Mouse (Mus musculus): ENCODE results near the gene Gbp3. TPM values are rescaled to one million over a fixed set of nuclear protein-coding genes. Genes with fewer than 3 reads are reported as not detected.

Gene Gbp3
- polyA plus RNA-seq, 1 experiment from 2014 or later = 1.4 TPM

- Histone ChIP-seq H3K27ac (replicated peaks) (no peak overlapping the region), H3K36me3 (no peaks in the 10 kb centered on the region), H3K9ac (no peak overlapping the region), H3K9me3 (no peaks in the 10 kb centered on the region), H3K4me3 (no peak overlapping the region), H3K27me3 (no peaks in the 10 kb centered on the region), H3K4me1 (replicated peaks) (no peaks in the 10 kb centered on the region), H3K4me2 (no peak overlapping the region)
- 83% methylated on average over 3 of the region's 3 CpGs for WGBS
- ATAC-seq (ENCODE audit: low FRiP score, low read depth) = no peak
Measured at GRCm38 (mm10) chr3:142597923-142598322, 38.1 kb downstream of the Gbp3 start.

GRCm38 (mm10) chr3:142601675-142602074, 41.8 kb downstream of the Gbp3 start:
- no peaks in the 10 kb centered on the region for H3K9me3 ChIP-seq
- no peaks in the 10 kb centered on the region for H3K27me3 ChIP-seq
- H3K9ac ChIP-seq = no peak overlapping the region
- H3K4me1 ChIP-seq (replicated peaks) = no peaks in the 10 kb centered on the region
- H3K36me3 ChIP-seq = no peaks in the 10 kb centered on the region
- no peak overlapping the region for H3K27ac ChIP-seq (replicated peaks)
- H3K4me3 ChIP-seq = no peak overlapping the region
- ATAC-seq (ENCODE audit: low FRiP score, low read depth) = no peak
- H3K4me2 ChIP-seq = no peak overlapping the region

GRCm38 (mm10) chr3:142618658-142619057, 58.8 kb downstream of the Gbp3 start:
- H3K4me3 ChIP-seq = no peak overlapping the region
- no peak for ATAC-seq (ENCODE audit: low FRiP score, low read depth)
- 80% methylated on average over 3 of the region's 3 CpGs for whole genome bisulfite sequencing

GRCm38 (mm10) chr3:142619606-142620005, 59.8 kb downstream of the Gbp3 start:
- Histone ChIP-seq H3K36me3 (no peaks in the 10 kb centered on the region), H3K4me3 (no peak overlapping the region), H3K9me3 (no peaks in the 10 kb centered on the region), H3K4me2 (no peak overlapping the region), H3K4me1 (replicated peaks) (no peaks in the 10 kb centered on the region), H3K27ac (replicated peaks) (no peak overlapping the region), H3K27me3 (no peaks in the 10 kb centered on the region), H3K9ac (no peak overlapping the region)
- ATAC-seq (ENCODE audit: low FRiP score, low read depth) = no peak
- 42% methylated on average over 1 of the region's 1 CpGs for WGBS

More at GRCm38 (mm10) chr3:142618658-142619057, 58.8 kb downstream of the Gbp3 start:
- Histone ChIP-seq H3K9me3 (no peaks in the 10 kb centered on the region), H3K4me1 (replicated peaks) (no peaks in the 10 kb centered on the region), H3K36me3 (no peaks in the 10 kb centered on the region), H3K9ac (no peak overlapping the region), H3K4me2 (no peak overlapping the region), H3K27ac (replicated peaks) (no peak overlapping the region), H3K27me3 (no peaks in the 10 kb centered on the region)

GRCm38 (mm10) chr3:142620111-142620955, 60.5 kb downstream of the Gbp3 start, which contains the start of gene Gbp2:
Gene Gbp2 (plus strand): TSS chr3:142620602.
- Histone ChIP-seq H3K4me2 (peak within 1 kb of the TSS; percentile 30; the same call in 1 of the 2 replicates), H3K4me3 (no peak within 1 kb of the TSS), H3K9ac (no peak within 1 kb of the TSS), H3K4me1 (replicated peaks) (no peaks in the 10 kb centered on the region), H3K27ac (replicated peaks) (no peak within 1 kb of the TSS), H3K27me3 (no peaks in the 10 kb centered on the region), H3K9me3 (no peaks in the 10 kb centered on the region), H3K36me3 (no peaks in the 10 kb centered on the region)
- 76% methylated on average over 4 of the region's 4 CpGs for WGBS
- ATAC-seq (ENCODE audit: low FRiP score, low read depth) = no peak

- no peak overlapping the region for H3K9ac ChIP-seq
- H3K27ac ChIP-seq (replicated peaks) = no peak overlapping the region
- no peak overlapping the region for H3K4me3 ChIP-seq
- 51% methylated on average over 3 of the region's 3 CpGs for WGBS
- no peak overlapping the region for H3K4me2 ChIP-seq
- H3K9me3 ChIP-seq = no peaks in the 10 kb centered on the region
- no peaks in the 10 kb centered on the region for H3K4me1 ChIP-seq (replicated peaks)
- ATAC-seq (ENCODE audit: low FRiP score, low read depth) = no peak
- no peaks in the 10 kb centered on the region for H3K27me3 ChIP-seq
- H3K36me3 ChIP-seq = no peaks in the 10 kb centered on the region
Measured at GRCm38 (mm10) chr3:142620956-142621562, 61.2 kb downstream of the Gbp3 start.

Other genes with a start within 250 kb of the Gbp3 start
- gene Pdlim5, start 164.3 kb upstream of the Gbp3 start, polyA plus RNA-seq (2015; fragmentation: Nextera tagmentation; extraction: Ambion mirVana) = 15.0 and 16.0 TPM in 2 replicates
- 0.18 and 0.28 TPM in 2 replicates for gene Gbp5, start 66.0 kb upstream of the Gbp3 start, polyA plus RNA-seq (2015; fragmentation: Nextera tagmentation; extraction: Ambion mirVana)
- gene Gbp7, start 29.7 kb upstream of the Gbp3 start, polyA plus RNA-seq (2015; fragmentation: Nextera tagmentation; extraction: Ambion mirVana) = 2.2 and 2.7 TPM in 2 replicates
- gene Gbp2b, start 34.8 kb downstream of the Gbp3 start, polyA plus RNA-seq (2015; fragmentation: Nextera tagmentation; extraction: Ambion mirVana) = not detected in 2 replicates
- gene Gbp2, start 60.6 kb downstream of the Gbp3 start, polyA plus RNA-seq (2015; fragmentation: Nextera tagmentation; extraction: Ambion mirVana) = 0.64 and 1.8 TPM in 2 replicates
- 5.4 and 5.6 TPM in 2 replicates for gene Kyat3, start 141.0 kb downstream of the Gbp3 start, polyA plus RNA-seq (2015; fragmentation: Nextera tagmentation; extraction: Ambion mirVana)
- 71.2 and 72.9 TPM in 2 replicates for gene Gtf2b, start 205.0 kb downstream of the Gbp3 start, polyA plus RNA-seq (2015; fragmentation: Nextera tagmentation; extraction: Ambion mirVana)